Mouse (Mus musculus): Measurements from ENCODE around the gene Ovol3. TPM values are rescaled to one million over a fixed set of nuclear protein-coding genes. Genes with fewer than 3 reads are reported as not detected.
A peak's percentile ranks its signal among the peaks of the same experiment; 100 is the strongest.
"Not testable (repeated sequence)": the region's sequence is repeated elsewhere in the genome, so short reads cannot be mapped to it uniquely, and the experiment has no call there.

The Ovol3 gene
- polyA plus RNA-seq, 1 experiment = not detected

GRCm38 (mm10) chr7:30217277-30217676 lies 18.2 kb downstream of the Ovol3 start:
- no peak for TF ChIP-seq MAX (IDR thresholded peaks at IDR 0.05; ENCODE audit: low read depth)
- no peak for TF ChIP-seq E2F4 (IDR thresholded peaks at IDR 0.05; ENCODE audit: insufficient read depth)
- no peak for TF ChIP-seq MYOD1 (IDR thresholded peaks at IDR 0.05; ENCODE audit: control insufficient read depth in 1 of 3, insufficient read length in 2 of 3, low read depth in 2 of 3)
- no peak for TF ChIP-seq USF1 (IDR thresholded peaks at IDR 0.05; ENCODE audit: low read depth)
- no peak for TF ChIP-seq REST (IDR thresholded peaks at IDR 0.05; ENCODE audit: insufficient read depth, insufficient read length)
- H3K4me2 ChIP-seq (ENCODE audit: low read depth) = no peak overlapping the region

GRCm38 (mm10) chr7:30216723-30217151 lies 18.8 kb downstream of the Ovol3 start:
- Histone ChIP-seq H3K36me3 (ENCODE audit: control insufficient read depth, insufficient read depth) (no peaks in the 10 kb centered on the region), H3K4me3 (no peak overlapping the region), H3ac (ENCODE audit: control insufficient read depth, insufficient read length) (no peak overlapping the region), H3K79me2 (ENCODE audit: control insufficient read depth, insufficient read depth) (no peaks in the 10 kb centered on the region), H3K27me3 (ENCODE audit: control insufficient read depth, insufficient read depth, insufficient read length) (no peaks in the 10 kb centered on the region), H3K4me2 (ENCODE audit: low read depth) (peak overlapping the region; percentile 63)
- TF ChIP-seq MAX (IDR thresholded peaks at IDR 0.05; ENCODE audit: low read depth) = no peak
- no peak for TF ChIP-seq REST (IDR thresholded peaks at IDR 0.05; ENCODE audit: insufficient read depth, insufficient read length)
- TF ChIP-seq SRF (IDR thresholded peaks at IDR 0.05; ENCODE audit: control insufficient read depth, insufficient read length, low read depth) = no peak
- TF ChIP-seq CEBPB (IDR thresholded peaks at IDR 0.05; ENCODE audit: insufficient read depth, poor library complexity, severe bottlenecking) = no peak
- TF ChIP-seq POLR2AphosphoS2 (IDR thresholded peaks at IDR 0.05; ENCODE audit: insufficient read length, low read depth) = no peak
- no peak for TF ChIP-seq TCF12 (IDR thresholded peaks at IDR 0.05; ENCODE audit: insufficient read depth, poor library complexity, severe bottlenecking)
- TF ChIP-seq USF1 (IDR thresholded peaks at IDR 0.05; ENCODE audit: low read depth) = no peak
- no peak for TF ChIP-seq POLR2A (IDR thresholded peaks at IDR 0.05; ENCODE audit: insufficient read length, low read depth)
- no peak for TF ChIP-seq TCF3 (IDR thresholded peaks at IDR 0.05; ENCODE audit: insufficient read length, low read depth)
- TF ChIP-seq E2F4 (IDR thresholded peaks at IDR 0.05; ENCODE audit: insufficient read depth) = no peak
- TF ChIP-seq MYOG (IDR thresholded peaks at IDR 0.05; ENCODE audit: control insufficient read depth in 1 of 3, insufficient read depth in 1 of 3, insufficient read length in 2 of 3, low read depth in 2 of 3) = no peak
- no peak for TF ChIP-seq MYOD1 (IDR thresholded peaks at IDR 0.05; ENCODE audit: control insufficient read depth in 1 of 3, insufficient read length in 2 of 3, low read depth in 2 of 3)

More at GRCm38 (mm10) chr7:30217277-30217676, 18.2 kb downstream of the Ovol3 start:
- Histone ChIP-seq H3K27me3 (ENCODE audit: control insufficient read depth, insufficient read depth, insufficient read length) (no peaks in the 10 kb centered on the region), H3K4me3 (no peak overlapping the region), H3ac (ENCODE audit: control insufficient read depth, insufficient read length) (no peak overlapping the region), H3K36me3 (ENCODE audit: control insufficient read depth, insufficient read depth) (no peaks in the 10 kb centered on the region), H3K79me2 (ENCODE audit: control insufficient read depth, insufficient read depth) (no peaks in the 10 kb centered on the region)

GRCm38 (mm10) chr7:30215875-30216274 lies 19.6 kb downstream of the Ovol3 start:
- Histone ChIP-seq H3ac (ENCODE audit: control insufficient read depth, insufficient read length) (no peak overlapping the region), H3K79me2 (ENCODE audit: control insufficient read depth, insufficient read depth) (no peaks in the 10 kb centered on the region), H3K27me3 (ENCODE audit: control insufficient read depth, insufficient read depth, insufficient read length) (no peaks in the 10 kb centered on the region), H3K4me3 (no peak overlapping the region), H3K4me2 (ENCODE audit: low read depth) (no peak overlapping the region), H3K36me3 (ENCODE audit: control insufficient read depth, insufficient read depth) (no peaks in the 10 kb centered on the region)
- TF ChIP-seq TCF3 (IDR thresholded peaks at IDR 0.05; ENCODE audit: insufficient read length, low read depth) (no peak), E2F4 (IDR thresholded peaks at IDR 0.05; ENCODE audit: insufficient read depth) (no peak), USF1 (IDR thresholded peaks at IDR 0.05; ENCODE audit: low read depth) (no peak), POLR2AphosphoS2 (IDR thresholded peaks at IDR 0.05; ENCODE audit: insufficient read length, low read depth) (no peak), REST (IDR thresholded peaks at IDR 0.05; ENCODE audit: insufficient read depth, insufficient read length) (no peak), MYOG (IDR thresholded peaks at IDR 0.05; ENCODE audit: control insufficient read depth in 1 of 3, insufficient read depth in 1 of 3, insufficient read length in 2 of 3, low read depth in 2 of 3) (no peak), MYOD1 (IDR thresholded peaks at IDR 0.05; ENCODE audit: control insufficient read depth in 1 of 3, insufficient read length in 2 of 3, low read depth in 2 of 3) (no peak), MAX (IDR thresholded peaks at IDR 0.05; ENCODE audit: low read depth) (no peak), SRF (IDR thresholded peaks at IDR 0.05; ENCODE audit: control insufficient read depth, insufficient read length, low read depth) (no peak), CEBPB (IDR thresholded peaks at IDR 0.05; ENCODE audit: insufficient read depth, poor library complexity, severe bottlenecking) (no peak), TCF12 (IDR thresholded peaks at IDR 0.05; ENCODE audit: insufficient read depth, poor library complexity, severe bottlenecking) (no peak), POLR2A (IDR thresholded peaks at IDR 0.05; ENCODE audit: insufficient read length, low read depth) (no peak)

- Histone ChIP-seq H3K36me3 (ENCODE audit: control insufficient read depth, insufficient read depth) (no peaks in the 10 kb centered on the region), H3K4me3 (no peak overlapping the region), H3K79me2 (ENCODE audit: control insufficient read depth, insufficient read depth) (no peaks in the 10 kb centered on the region), H3K27me3 (ENCODE audit: control insufficient read depth, insufficient read depth, insufficient read length) (no peaks in the 10 kb centered on the region), H3ac (ENCODE audit: control insufficient read depth, insufficient read length) (no peak overlapping the region), H3K4me2 (ENCODE audit: low read depth) (no peak overlapping the region)
- TF ChIP-seq TCF3 (IDR thresholded peaks at IDR 0.05; ENCODE audit: insufficient read length, low read depth) (no peak), SRF (IDR thresholded peaks at IDR 0.05; ENCODE audit: control insufficient read depth, insufficient read length, low read depth) (no peak), REST (IDR thresholded peaks at IDR 0.05; ENCODE audit: insufficient read depth, insufficient read length) (no peak), TCF12 (IDR thresholded peaks at IDR 0.05; ENCODE audit: insufficient read depth, poor library complexity, severe bottlenecking) (no peak), CEBPB (IDR thresholded peaks at IDR 0.05; ENCODE audit: insufficient read depth, poor library complexity, severe bottlenecking) (no peak), MYOG (IDR thresholded peaks at IDR 0.05; ENCODE audit: control insufficient read depth in 1 of 3, insufficient read depth in 1 of 3, insufficient read length in 2 of 3, low read depth in 2 of 3) (no peak), MYOD1 (IDR thresholded peaks at IDR 0.05; ENCODE audit: control insufficient read depth in 1 of 3, insufficient read length in 2 of 3, low read depth in 2 of 3) (no peak), MAX (IDR thresholded peaks at IDR 0.05; ENCODE audit: low read depth) (no peak)
Measured at GRCm38 (mm10) chr7:30213881-30214280, 21.6 kb downstream of the Ovol3 start.

GRCm38 (mm10) chr7:30211025-30211424 lies 24.5 kb downstream of the Ovol3 start:
- Histone ChIP-seq H3K36me3 (ENCODE audit: control insufficient read depth, insufficient read depth) (no peaks in the 10 kb centered on the region), H3ac (ENCODE audit: control insufficient read depth, insufficient read length) (no peak overlapping the region), H3K4me3 (no peak overlapping the region), H3K4me2 (ENCODE audit: low read depth) (no peak overlapping the region), H3K79me2 (ENCODE audit: control insufficient read depth, insufficient read depth) (no peaks in the 10 kb centered on the region), H3K27me3 (ENCODE audit: control insufficient read depth, insufficient read depth, insufficient read length) (no peaks in the 10 kb centered on the region)
- TF ChIP-seq MAX (IDR thresholded peaks at IDR 0.05; ENCODE audit: low read depth) (no peak), MYOG (IDR thresholded peaks at IDR 0.05; ENCODE audit: control insufficient read depth in 1 of 3, insufficient read depth in 1 of 3, insufficient read length in 2 of 3, low read depth in 2 of 3) (no peak), CEBPB (IDR thresholded peaks at IDR 0.05; ENCODE audit: insufficient read depth, poor library complexity, severe bottlenecking) (no peak), POLR2A (IDR thresholded peaks at IDR 0.05; ENCODE audit: insufficient read length, low read depth) (no peak), TCF12 (IDR thresholded peaks at IDR 0.05; ENCODE audit: insufficient read depth, poor library complexity, severe bottlenecking) (no peak), REST (IDR thresholded peaks at IDR 0.05; ENCODE audit: insufficient read depth, insufficient read length) (no peak), SRF (IDR thresholded peaks at IDR 0.05; ENCODE audit: control insufficient read depth, insufficient read length, low read depth) (no peak), E2F4 (IDR thresholded peaks at IDR 0.05; ENCODE audit: insufficient read depth) (no peak), USF1 (IDR thresholded peaks at IDR 0.05; ENCODE audit: low read depth) (no peak), TCF3 (IDR thresholded peaks at IDR 0.05; ENCODE audit: insufficient read length, low read depth) (no peak), MYOD1 (IDR thresholded peaks at IDR 0.05; ENCODE audit: control insufficient read depth in 1 of 3, insufficient read length in 2 of 3, low read depth in 2 of 3) (no peak), POLR2AphosphoS2 (IDR thresholded peaks at IDR 0.05; ENCODE audit: insufficient read length, low read depth) (no peak)

GRCm38 (mm10) chr7:30206364-30206763 lies 29.2 kb downstream of the Ovol3 start:
- H3K4me2 ChIP-seq (ENCODE audit: low read depth); H3K79me2 ChIP-seq (ENCODE audit: control insufficient read depth, insufficient read depth); H3K36me3 ChIP-seq (ENCODE audit: control insufficient read depth, insufficient read depth); H3K4me3 ChIP-seq; H3ac ChIP-seq (ENCODE audit: control insufficient read depth, insufficient read length); H3K27me3 ChIP-seq (ENCODE audit: control insufficient read depth, insufficient read depth, insufficient read length): not testable (repeated sequence)
